Mouse (Mus musculus) liver, adult 2 months (tissue): ENCODE measurements around the gene Tmem50b.

Source experiments
- CTCF ChIP-seq: fragments of 200-500 bp; IDR thresholded peaks from 2 replicates; pipeline ENCODE4 v1.5.1; 2011; ENCODE audit warnings: low read depth, low read length, control low read depth
- POLR2A ChIP-seq: fragments of 200-500 bp; IDR thresholded peaks from 2 replicates; pipeline ENCODE4 v1.6.1; 2011; ENCODE audit warnings: low read length, control low read depth; ENCODE audit not compliant: insufficient read depth; ENCODE audit errors: extremely low read depth

GRCm38 (mm10) chr16:91534477-91534876 lies 63.1 kb downstream of the Tmem50b start:
- TF ChIP-seq CTCF (no peak), POLR2A (no peak)
